Mouse (Mus musculus): Measurements from ENCODE around the gene Acsf2.

GRCm38 (mm10) chr11:94539761-94540160 lies 61.9 kb downstream of the Acsf2 start:
- TF ChIP-seq CTCF (IDR thresholded peaks at IDR 0.05; ENCODE audit: low read depth) (no peak), EP300 (IDR thresholded peaks at IDR 0.05; ENCODE audit: low read depth) (no peak)
